Mouse (Mus musculus) kidney, adult 2 months (tissue): Measurements from ENCODE around the gene Rasal1. TPM values are rescaled to one million over a fixed set of nuclear protein-coding genes. Genes with fewer than 3 reads are reported as not detected.
A peak's percentile ranks its signal among the peaks of the same experiment; 100 is the strongest.

Experiments used
- DNase-seq: peaks from one replicate; pipeline ENCODE4 v3.0.0; 2021
- H3K27ac ChIP-seq: fragments of 200-500 bp; 2 replicates; pipeline ENCODE4 v1.5.1; 2012; ENCODE audit warnings: low read depth, low read length, control low read depth, inconsistent platforms; ENCODE audit not compliant: insufficient read depth
- H3K27me3 ChIP-seq: fragments of 200-500 bp; replicated peaks from 2 replicates; pipeline ENCODE4 v1.6.1; 2012; ENCODE audit warnings: mild to moderate bottlenecking, moderate library complexity, low read length, inconsistent platforms; ENCODE audit not compliant: control insufficient read depth, insufficient read depth
- H3K36me3 ChIP-seq: fragments of 200-500 bp; 2 replicates; pipeline ENCODE4 v1.6.1; 2012; ENCODE audit warnings: mild to moderate bottlenecking, moderate library complexity, low read length, inconsistent platforms; ENCODE audit not compliant: control insufficient read depth, insufficient read depth
- H3K4me1 ChIP-seq: fragments of 200-500 bp; 2 replicates; pipeline ENCODE4 v1.6.1; 2011; ENCODE audit warnings: low read length; ENCODE audit not compliant: control insufficient read depth, insufficient read depth
- H3K4me3 ChIP-seq: fragments of 200-500 bp; 2 replicates; pipeline ENCODE4 v1.5.1; 2011; ENCODE audit warnings: mild to moderate bottlenecking, low read depth, low read length, control low read depth; ENCODE audit not compliant: insufficient read depth
- CTCF ChIP-seq: fragments of 200-500 bp; conservative IDR thresholded peaks from 2 replicates; pipeline ENCODE4 v1.5.1; 2011; ENCODE audit warnings: low read depth, mild to moderate bottlenecking, control low read depth, low read length, moderate library complexity, mixed read lengths; ENCODE audit not compliant: insufficient read depth, insufficient read length
- POLR2A ChIP-seq: fragments of 200-500 bp; IDR thresholded peaks from one replicate; pipeline ENCODE4 v1.6.1; 2011; ENCODE audit warnings: low read depth, low read length, control low read depth
- WGBS: fragments of 180-500 bp; shearing (Covaris S2); methylation state at CpG from one replicate; pipeline ENCODE4 v1.1.7; 2018; 5-methylcytosine and 5-hydroxymethylcytosine counted together
- polyA plus RNA-seq: library from polyadenylated mRNA; depleted of rRNA; stranded (reverse); fragments of >200 nt; gene quantifications from 2 replicates; pipeline ENCODE4 v1.2.3, GENCODE M21; 2012

Rasal1 gene
- polyA plus RNA-seq, 1 experiment: 2.3 TPM

- Histone ChIP-seq H3K27ac (peak overlapping the region; percentile 41; the same call in 1 of the 2 replicates), H3K36me3 (peaks cover 2% of the 10 kb centered on the region), H3K4me3 (no peak overlapping the region), H3K27me3 (no peaks in the 10 kb centered on the region), H3K4me1 (0 out of 2 replicates have a peak, but pooled peaks cover 3% of the 10 kb centered on the region)
- no peak for DNase-seq
- TF ChIP-seq CTCF (no peak), POLR2A (no peak)
- 81% methylated on average over 10 of the region's 10 CpGs for WGBS
Measured at GRCm38 (mm10) chr5:120621846-120622197, 26.8 kb upstream of the Rasal1 start.

- H3K27ac ChIP-seq: peak overlapping the region; percentile 41; the same call in 1 of the 2 replicates
- H3K36me3 ChIP-seq: peaks cover 2% of the 10 kb centered on the region
- 57% methylated on average over 5 of the region's 5 CpGs for WGBS
Measured at GRCm38 (mm10) chr5:120622198-120622851, 26.3 kb upstream of the Rasal1 start.

GRCm38 (mm10) chr5:120624427-120624826 lies 24.2 kb upstream of the Rasal1 start:
- H3K4me1 ChIP-seq: 0 out of 2 replicates have a peak, but pooled peaks cover 3% of the 10 kb centered on the region
- no peaks in the 10 kb centered on the region for H3K27me3 ChIP-seq
- no peak overlapping the region for H3K27ac ChIP-seq
- TF ChIP-seq CTCF (no peak), POLR2A (no peak)
- no peak overlapping the region for H3K4me3 ChIP-seq
- DNase-seq: no peak
- WGBS: 87% methylated on average over 10 of the region's 10 CpGs
- peaks cover 2% of the 10 kb centered on the region for H3K36me3 ChIP-seq

More at GRCm38 (mm10) chr5:120622198-120622851, 26.3 kb upstream of the Rasal1 start:
- TF ChIP-seq POLR2A (no peak), CTCF (no peak)
- H3K4me1 ChIP-seq: 0 out of 2 replicates have a peak, but pooled peaks cover 3% of the 10 kb centered on the region
- H3K27me3 ChIP-seq: no peaks in the 10 kb centered on the region
- H3K4me3 ChIP-seq: no peak overlapping the region
- peak; percentile 58 for DNase-seq

- Histone ChIP-seq H3K4me1 (0 out of 2 replicates have a peak, but pooled peaks cover 3% of the 10 kb centered on the region), H3K36me3 (peaks cover 2% of the 10 kb centered on the region; the same call in 1 of the 2 replicates), H3K4me3 (no peak overlapping the region), H3K27me3 (no peaks in the 10 kb centered on the region), H3K27ac (no peak overlapping the region)
- TF ChIP-seq CTCF (no peak), POLR2A (no peak)
- DNase-seq: no peak
- WGBS: 70% methylated on average over 18 of the region's 19 CpGs
Measured at GRCm38 (mm10) chr5:120626399-120626798, 22.2 kb upstream of the Rasal1 start.

- Histone ChIP-seq H3K4me3 (no peak overlapping the region), H3K36me3 (peaks cover 2% of the 10 kb centered on the region; the same call in 1 of the 2 replicates), H3K27me3 (no peaks in the 10 kb centered on the region), H3K4me1 (no peaks in the 10 kb centered on the region), H3K27ac (no peak overlapping the region)
- TF ChIP-seq POLR2A: no peak
- TF ChIP-seq CTCF: no peak
- 91% methylated on average over 15 of the region's 15 CpGs for WGBS
- DNase-seq: no peak
Measured at GRCm38 (mm10) chr5:120627515-120628300, 20.9 kb upstream of the Rasal1 start.

GRCm38 (mm10) chr5:120628624-120629023 lies 20.0 kb upstream of the Rasal1 start:
- H3K36me3 ChIP-seq: peaks cover 2% of the 10 kb centered on the region; the same call in 1 of the 2 replicates
- TF ChIP-seq POLR2A: no peak
- 0 out of 2 replicates have a peak, but pooled peaks have one; percentile 0 for TF ChIP-seq CTCF
- no peaks in the 10 kb centered on the region for H3K27me3 ChIP-seq
- no peaks in the 10 kb centered on the region for H3K4me1 ChIP-seq
- no peak for DNase-seq
- H3K27ac ChIP-seq: no peak overlapping the region
- WGBS: 43% methylated on average over 7 of the region's 7 CpGs
- no peak overlapping the region for H3K4me3 ChIP-seq

GRCm38 (mm10) chr5:120631128-120631527 lies 17.5 kb upstream of the Rasal1 start:
- Histone ChIP-seq H3K27me3 (no peaks in the 10 kb centered on the region), H3K27ac (no peak overlapping the region), H3K4me1 (no peaks in the 10 kb centered on the region), H3K36me3 (no peaks in the 10 kb centered on the region), H3K4me3 (no peak overlapping the region)
- DNase-seq: no peak
- 11% methylated on average over 29 of the region's 29 CpGs for WGBS
- TF ChIP-seq POLR2A: no peak
- TF ChIP-seq CTCF: no peak
